Mouse (Mus musculus) midbrain, embryonic 16.5 days (tissue): Measurements from ENCODE around the gene Gclc. TPM values are rescaled to one million over a fixed set of nuclear protein-coding genes. Genes with fewer than 3 reads are reported as not detected.
A peak's percentile ranks its signal among the peaks of the same experiment; 100 is the strongest.

Experiments used
- ATAC-seq: fragments of 200-750 bp; cut with Nextera tagmentation; 2 replicates; pipeline ENCODE4 v1.8.0; 2017; ENCODE audit warnings: moderate TSS enrichment
- H3K27ac ChIP-seq: fragments of 300-500 bp; sonication (generic); 2 replicates; pipeline ENCODE4 v1.5.1; 2014; ENCODE audit warnings: mild to moderate bottlenecking, low read length, mixed read lengths
- H3K27me3 ChIP-seq: fragments of 300-500 bp; sonication (generic); 2 replicates; pipeline ENCODE4 v1.6.1; 2014; ENCODE audit warnings: low read depth, low read length, mixed read lengths; ENCODE audit not compliant: control insufficient read depth, insufficient read depth
- H3K36me3 ChIP-seq: fragments of 300-500 bp; sonication (generic); 2 replicates; pipeline ENCODE4 v1.6.1; 2014; ENCODE audit warnings: mild to moderate bottlenecking, low read length, moderate library complexity, mixed read lengths; ENCODE audit not compliant: control insufficient read depth, insufficient read depth
- H3K4me1 ChIP-seq: fragments of 300-500 bp; sonication (generic); 2 replicates; pipeline ENCODE4 v1.6.1; 2014; ENCODE audit warnings: mild to moderate bottlenecking, low read length, mixed read lengths; ENCODE audit not compliant: control insufficient read depth, insufficient read depth
- H3K4me2 ChIP-seq: fragments of 300-500 bp; sonication (generic); 2 replicates; pipeline ENCODE4 v1.6.1; 2014; ENCODE audit warnings: mild to moderate bottlenecking, low read length, mixed read lengths
- H3K4me3 ChIP-seq: fragments of 300-500 bp; sonication (generic); 2 replicates; pipeline ENCODE4 v1.5.1; 2014; ENCODE audit warnings: low read depth, mild to moderate bottlenecking, low read length, moderate library complexity, mixed read lengths
- H3K9ac ChIP-seq: fragments of 300-500 bp; sonication (generic); 2 replicates; pipeline ENCODE4 v1.6.1; 2014; ENCODE audit warnings: low read depth, low read length, mixed read lengths
- H3K9me3 ChIP-seq: fragments of 300-500 bp; sonication (generic); replicated peaks from 2 replicates; pipeline ENCODE4 v1.6.1; 2014; ENCODE audit warnings: mild to moderate bottlenecking, low read length, mixed read lengths; ENCODE audit not compliant: control insufficient read depth, poor library complexity, severe bottlenecking
- WGBS: fragments of 180-500 bp; shearing (Covaris S2); extraction: QIAGEN DNeasy Blood & Tissue Kit; methylation state at CpG from one replicate; pipeline ENCODE4 v1.1.7; 2014; 5-methylcytosine and 5-hydroxymethylcytosine counted together
- polyA plus RNA-seq: library from polyadenylated mRNA; unstranded; fragments of >200 nt; fragmentation: Nextera tagmentation; extraction: Ambion mirVana; gene quantifications from 2 replicates; pipeline ENCODE4 v1.2.1, GENCODE M21; 2015

Gene Gclc
- polyA plus RNA-seq, 1 experiment from 2014 or later, result 15.1 TPM

GRCm38 (mm10) chr9:77771330-77771729 is 17.0 kb downstream of the Gclc start:
- H3K36me3 ChIP-seq, result no peaks in the 10 kb centered on the region
- H3K27ac ChIP-seq, result peak overlapping the region; percentile 44; the same call in 1 of the 2 replicates
- no peaks in the 10 kb centered on the region for H3K9me3 ChIP-seq
- no peak overlapping the region for H3K4me3 ChIP-seq
- H3K9ac ChIP-seq, result no peak overlapping the region; the same call in 1 of the 2 replicates
- peaks cover 16% of the 10 kb centered on the region; the same call in 1 of the 2 replicates for H3K4me1 ChIP-seq
- no peaks in the 10 kb centered on the region for H3K27me3 ChIP-seq
- WGBS, result 42% methylated on average over 5 of the region's 5 CpGs
- peak; percentile 88 for ATAC-seq
- peak overlapping the region; percentile 33; the same call in 1 of the 2 replicates for H3K4me2 ChIP-seq

DNA sequence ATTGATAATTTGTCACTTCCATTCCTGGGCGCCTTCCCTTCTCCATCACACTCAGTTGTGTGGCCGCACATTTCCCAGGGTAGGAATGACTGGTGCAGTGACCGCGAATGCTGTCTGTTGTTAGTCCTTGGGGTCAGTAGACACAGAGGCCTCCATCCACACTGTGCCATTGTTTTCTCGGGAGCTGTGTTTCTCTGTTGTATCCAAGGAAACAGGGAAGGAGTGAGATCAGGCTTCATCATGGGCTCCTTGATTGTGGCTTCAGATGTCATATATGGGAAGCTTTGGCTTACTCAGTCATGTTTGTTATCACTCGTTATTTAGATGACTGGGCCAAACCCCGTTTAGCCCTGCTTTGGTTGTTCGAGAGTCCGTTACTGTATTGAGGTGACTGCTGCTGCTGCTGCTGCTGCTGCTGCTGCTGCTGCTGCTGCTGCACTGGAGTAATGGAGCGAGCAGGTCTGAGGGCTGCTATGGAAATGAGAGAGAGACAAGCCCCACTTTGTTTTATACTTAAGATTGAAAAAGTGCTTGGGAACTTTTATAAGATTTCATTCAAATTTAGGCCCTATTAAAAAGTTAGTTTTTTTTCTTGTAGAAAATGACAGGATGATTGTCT is 17.5 kb downstream of the Gclc start:
- Histone ChIP-seq H3K27me3 (no peaks in the 10 kb centered on the region), H3K9me3 (no peaks in the 10 kb centered on the region), H3K36me3 (no peaks in the 10 kb centered on the region), H3K4me1 (peaks cover 16% of the 10 kb centered on the region; the same call in 1 of the 2 replicates), H3K9ac (no peak overlapping the region), H3K4me3 (no peak overlapping the region), H3K4me2 (peak overlapping the region; percentile 33; the same call in 1 of the 2 replicates), H3K27ac (peak overlapping the region; percentile 44; the same call in 1 of the 2 replicates)
- 21% methylated on average over 10 of the region's 10 CpGs for WGBS
- peak; percentile 58 for ATAC-seq

GRCm38 (mm10) chr9:77776720-77777515 is 22.6 kb downstream of the Gclc start:
- WGBS, result 22% methylated on average over 7 of the region's 7 CpGs

DNA sequence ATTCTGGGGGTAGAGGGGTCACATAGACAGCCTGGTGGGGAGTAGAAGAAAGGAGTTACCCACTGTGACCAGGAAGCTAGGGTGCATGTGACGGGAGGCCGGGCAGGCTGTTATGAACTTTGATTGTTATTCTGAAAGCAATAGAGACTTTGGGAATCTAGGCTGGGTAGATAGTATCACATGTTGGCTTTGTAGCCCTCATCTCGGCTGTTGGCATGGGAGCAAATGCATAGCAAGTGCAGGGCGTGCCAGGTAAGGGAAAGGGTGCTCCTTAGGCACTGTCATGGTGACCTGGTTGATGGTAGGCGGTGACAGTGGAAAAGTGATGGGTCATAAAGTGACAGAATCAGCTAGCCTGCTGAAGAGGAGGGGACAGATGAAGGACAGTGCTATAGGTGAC is 23.3 kb downstream of the Gclc start:
- Histone ChIP-seq H3K4me2 (no peak overlapping the region), H3K36me3 (peaks cover under 1% of the 10 kb centered on the region; the same call in 1 of the 2 replicates), H3K9ac (no peak overlapping the region), H3K9me3 (no peaks in the 10 kb centered on the region), H3K27me3 (no peaks in the 10 kb centered on the region), H3K4me1 (no peaks in the 10 kb centered on the region), H3K4me3 (no peak overlapping the region), H3K27ac (no peak overlapping the region)
- WGBS, result 73% methylated on average over 5 of the region's 5 CpGs
- ATAC-seq, result no peak

More at GRCm38 (mm10) chr9:77776720-77777515, 22.6 kb downstream of the Gclc start:
- Histone ChIP-seq H3K36me3 (no peaks in the 10 kb centered on the region), H3K4me3 (no peak overlapping the region), H3K27me3 (no peaks in the 10 kb centered on the region), H3K4me1 (peaks cover under 1% of the 10 kb centered on the region; the same call in 1 of the 2 replicates), H3K4me2 (no peak overlapping the region), H3K9me3 (no peaks in the 10 kb centered on the region), H3K9ac (no peak overlapping the region), H3K27ac (no peak overlapping the region)
- no peak for ATAC-seq

GRCm38 (mm10) chr9:77779711-77780110 is 25.4 kb downstream of the Gclc start:
- Histone ChIP-seq H3K4me1 (no peaks in the 10 kb centered on the region), H3K36me3 (peaks cover 3% of the 10 kb centered on the region; the same call in 1 of the 2 replicates), H3K4me3 (no peak overlapping the region), H3K27ac (no peak overlapping the region), H3K27me3 (no peaks in the 10 kb centered on the region), H3K9ac (no peak overlapping the region), H3K9me3 (no peaks in the 10 kb centered on the region), H3K4me2 (no peak overlapping the region)
- over 99% methylated on average over 4 of the region's 4 CpGs for WGBS
- no peak for ATAC-seq

GRCm38 (mm10) chr9:77781453-77782163 is 27.3 kb downstream of the Gclc start:
- Histone ChIP-seq H3K36me3 (peaks cover 8% of the 10 kb centered on the region), H3K4me2 (no peak overlapping the region), H3K4me3 (no peak overlapping the region), H3K9ac (no peak overlapping the region), H3K9me3 (no peaks in the 10 kb centered on the region), H3K27ac (no peak overlapping the region), H3K4me1 (no peaks in the 10 kb centered on the region), H3K27me3 (no peaks in the 10 kb centered on the region)
- ATAC-seq, result 0 out of 2 replicates have a peak, but pooled peaks have one; percentile 19
- 41% methylated on average over 5 of the region's 5 CpGs for WGBS

DNA sequence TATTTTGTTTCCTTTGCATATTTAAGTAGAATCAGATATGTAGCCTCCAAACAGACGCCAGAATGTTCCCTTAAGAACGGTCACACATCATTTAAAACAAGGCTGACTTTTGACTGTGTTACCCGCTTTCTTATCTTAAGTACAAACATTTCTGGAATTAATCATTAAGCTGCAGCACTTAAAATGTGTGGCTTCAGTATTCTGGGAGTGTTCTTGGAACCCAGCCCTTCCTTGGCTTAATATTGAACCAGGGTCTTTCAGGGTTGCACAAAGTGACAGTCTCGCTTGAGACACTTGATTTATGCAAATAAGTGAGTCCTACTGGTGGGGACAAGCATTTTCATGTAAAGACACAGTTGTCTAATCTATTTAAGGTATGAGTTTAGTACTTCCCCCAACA is 27.9 kb downstream of the Gclc start:
- 62% methylated on average over 4 of the region's 4 CpGs for WGBS
- H3K36me3 ChIP-seq, result peaks cover 12% of the 10 kb centered on the region
- no peaks in the 10 kb centered on the region for H3K4me1 ChIP-seq
- H3K9ac ChIP-seq, result no peak overlapping the region
- no peak for ATAC-seq
- H3K4me2 ChIP-seq, result no peak overlapping the region
- no peaks in the 10 kb centered on the region for H3K9me3 ChIP-seq
- no peak overlapping the region for H3K27ac ChIP-seq
- H3K4me3 ChIP-seq, result no peak overlapping the region
- H3K27me3 ChIP-seq, result no peaks in the 10 kb centered on the region

DNA sequence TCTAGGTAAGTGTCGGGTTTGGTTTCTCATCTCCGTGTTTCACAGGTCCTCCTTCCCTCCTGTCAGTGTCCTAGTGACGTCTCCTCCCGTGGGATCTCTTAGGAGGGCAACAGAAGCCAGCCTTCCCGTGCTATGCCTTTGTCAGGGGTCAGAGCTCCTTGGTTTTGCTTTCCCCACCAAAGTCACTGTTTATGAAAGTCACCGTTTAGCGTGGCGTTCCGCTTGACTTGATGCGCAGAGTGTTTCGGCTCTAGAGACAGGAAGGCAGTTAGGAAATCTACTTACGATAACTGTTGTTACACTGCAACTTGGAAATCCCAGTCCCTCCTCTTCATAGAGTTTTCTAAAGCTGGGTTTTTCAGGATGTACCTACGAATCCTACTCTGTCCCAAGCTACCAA is 28.7 kb downstream of the Gclc start:
- WGBS, result 88% methylated on average over 13 of the region's 13 CpGs
- no peak for ATAC-seq
- H3K36me3 ChIP-seq, result peaks cover 15% of the 10 kb centered on the region
- H3K27ac ChIP-seq, result no peak overlapping the region
- H3K4me2 ChIP-seq, result no peak overlapping the region
- no peak overlapping the region for H3K9ac ChIP-seq
- no peak overlapping the region for H3K4me3 ChIP-seq
- H3K27me3 ChIP-seq, result no peaks in the 10 kb centered on the region
- no peaks in the 10 kb centered on the region for H3K4me1 ChIP-seq
- no peaks in the 10 kb centered on the region for H3K9me3 ChIP-seq
